Mouse (Mus musculus): ENCODE data around the gene Spata21. TPM values are rescaled to one million over a fixed set of nuclear protein-coding genes. Genes with fewer than 3 reads are reported as not detected.
"Not testable (repeated sequence)": the region's sequence is repeated elsewhere in the genome, so short reads cannot be mapped to it uniquely, and the experiment has no call there.

The Spata21 gene
- total RNA-seq, 2 experiments from 2014 or later: not detected

GRCm38 (mm10) chr4:141129190-141129710 is 41.1 kb downstream of the Spata21 start:
- no peak for DNase-seq (ENCODE audit: low spot score)

GRCm38 (mm10) chr4:141130704-141131342 is 42.7 kb downstream of the Spata21 start:
- DNase-seq (ENCODE audit: low spot score): no peak

GRCm38 (mm10) chr4:141131531-141132061 is 43.5 kb downstream of the Spata21 start:
- no peak for DNase-seq (ENCODE audit: low spot score)

- no peak for DNase-seq (ENCODE audit: low spot score)
These were observed 44.1 kb downstream of the Spata21 start for GRCm38 (mm10) chr4:141132191-141132590.

GRCm38 (mm10) chr4:141133227-141133626 is 45.1 kb downstream of the Spata21 start:
- DNase-seq (ENCODE audit: low spot score): no peak

GRCm38 (mm10) chr4:141134031-141134441 is 45.9 kb downstream of the Spata21 start:
- DNase-seq (ENCODE audit: low spot score): no peak

GRCm38 (mm10) chr4:141134751-141135530 is 46.8 kb downstream of the Spata21 start:
- peak; percentile 70 for DNase-seq (ENCODE audit: low spot score)

GRCm38 (mm10) chr4:141136126-141136525 is 48.0 kb downstream of the Spata21 start:
- DNase-seq (ENCODE audit: low spot score): no peak

- not testable (repeated sequence) for DNase-seq (ENCODE audit: low spot score)
These were observed 49.6 kb downstream of the Spata21 start for GRCm38 (mm10) chr4:141137740-141138139.

- DNase-seq (ENCODE audit: low spot score): no peak
These were observed 50.4 kb downstream of the Spata21 start for GRCm38 (mm10) chr4:141138425-141139115.

GRCm38 (mm10) chr4:141139116-141139970 is 51.2 kb downstream of the Spata21 start, which contains the start of gene Szrd1:
Gene Szrd1 (minus strand): TSS chr4:141139775.
- peak; percentile 99 for DNase-seq (ENCODE audit: low spot score)

GRCm38 (mm10) chr4:141140354-141140753 is 52.2 kb downstream of the Spata21 start:
- DNase-seq (ENCODE audit: low spot score): not testable (repeated sequence)

GRCm38 (mm10) chr4:141140967-141141366 is 52.8 kb downstream of the Spata21 start:
- no peak for DNase-seq (ENCODE audit: low spot score)

GRCm38 (mm10) chr4:141142285-141142811 is 54.2 kb downstream of the Spata21 start:
- DNase-seq (ENCODE audit: low spot score): peak; percentile 86

- not testable (repeated sequence) for DNase-seq (ENCODE audit: low spot score)
These were observed 57.0 kb downstream of the Spata21 start for GRCm38 (mm10) chr4:141145124-141145523.

- DNase-seq (ENCODE audit: low spot score): no peak
These were observed 58.4 kb downstream of the Spata21 start for GRCm38 (mm10) chr4:141146491-141147033.

- DNase-seq (ENCODE audit: low spot score): peak; percentile 93
These were observed 59.2 kb downstream of the Spata21 start, which contains the start of gene Fbxo42 for GRCm38 (mm10) chr4:141147112-141148008. Gene Fbxo42 (plus strand): TSS chr4:141147913.

- no peak for DNase-seq (ENCODE audit: low spot score)
These were observed 60.1 kb downstream of the Spata21 start for GRCm38 (mm10) chr4:141148009-141148801.

Data from gastrocnemius, adult 18-20 months (tissue).